Mouse (Mus musculus) bone marrow macrophage, adult 2 months (primary cell): ENCODE measurements around the gene Pcca.

Experiments
- CTCF ChIP-seq: IDR thresholded peaks from 2 replicates; pipeline ENCODE4 v1.5.1; 2012; ENCODE audit warnings: low read depth, mild to moderate bottlenecking, low read length, moderate library complexity
- POLR2A ChIP-seq: IDR thresholded peaks from 2 replicates; pipeline ENCODE4 v1.6.1; 2012; ENCODE audit warnings: mild to moderate bottlenecking, low read depth, low read length, borderline replicate concordance

DNA sequence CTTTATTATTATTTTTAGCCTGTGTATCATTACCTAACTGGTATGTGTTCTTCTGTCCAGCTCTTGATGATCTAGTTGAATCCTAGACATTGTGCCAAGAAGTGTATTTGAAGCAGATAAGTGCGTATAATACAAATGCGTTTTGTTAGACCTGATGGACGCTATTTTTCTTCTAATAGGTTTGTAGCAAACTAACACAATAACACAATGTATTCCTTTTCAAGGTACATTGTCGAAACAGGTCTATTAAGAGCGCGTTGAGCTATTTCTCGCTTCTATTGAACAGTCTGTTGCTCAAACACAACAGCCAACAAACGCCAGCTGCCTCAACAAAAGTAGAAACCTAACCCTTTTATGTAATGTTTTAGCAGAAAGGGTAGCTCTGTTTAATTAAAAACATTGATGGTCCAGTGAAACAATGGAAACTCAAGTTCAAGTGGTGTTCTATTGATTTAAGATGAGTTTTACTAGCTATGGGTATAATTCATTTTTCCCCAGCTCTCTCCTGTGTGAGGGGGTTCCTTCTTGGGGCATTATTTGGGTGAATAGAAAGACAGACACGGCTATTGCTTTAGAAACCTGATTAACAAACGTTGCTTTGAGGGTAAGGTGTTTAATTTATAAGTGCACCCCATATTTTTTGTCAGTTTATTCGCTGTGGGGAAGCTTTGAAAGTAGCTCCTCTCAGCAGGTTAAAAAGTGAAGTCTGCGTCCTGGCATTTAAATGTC, 44.3 kb upstream of the Pcca start:
- TF ChIP-seq POLR2A (no peak), CTCF (no peak)
